Mouse (Mus musculus) Patski (cell line): ENCODE measurements around the gene Ube2u. TPM values are rescaled to one million over a fixed set of nuclear protein-coding genes. Genes with fewer than 3 reads are reported as not detected.
A peak's percentile ranks its signal among the peaks of the same experiment; 100 is the strongest.
"Not testable (repeated sequence)": the region's sequence is repeated elsewhere in the genome, so short reads cannot be mapped to it uniquely, and the experiment has no call there.

Experiments used
- ATAC-seq: fragments of 100-300 bp; one replicate; pipeline ENCODE4 v1.8.0; 2021
- CTCF ChIA-PET: fragments of 350-600 bp; sonication (Branson Sonifier 250); formaldehyde crosslinking; loops from one replicate; lab custom pipeline; 2022; ENCODE audit warnings: inconsistent platforms; lab: Charles Lee
- POLR2A ChIA-PET: fragments of 350-600 bp; sonication (Branson Sonifier 250); formaldehyde crosslinking; loops from one replicate; lab custom pipeline; 2022; ENCODE audit warnings: antibody characterized with exemption, inconsistent platforms; lab: Charles Lee
- DNase-seq: peaks from one replicate; pipeline ENCODE4 v3.0.0-alpha.2; 2011; ENCODE audit warnings: low read depth, low spot score
- H3K27me3 ChIP-seq: fragments of 371-371 bp; one replicate; pipeline ENCODE4 v1.5.1; 2021
- CTCF ChIP-seq: fragments of 100-300 bp; IDR thresholded peaks from one replicate; pipeline ENCODE4 v1.5.1; 2021
- in situ Hi-C: fragments of 300-500 bp; cut with MboI; formaldehyde crosslinking; loops from 3 replicates; pipeline ENCODE4 v1.11.1; 2018; ENCODE audit warnings: low pct_unique_long_range_greater_than_20kb, mixed read lengths
- polyA plus RNA-seq: library from polyadenylated mRNA; unstranded; gene quantifications from one replicate; pipeline ENCODE4 v1.2.3, GENCODE M21; 2021

Gene Ube2u
- polyA plus RNA-seq, result not detected

DNA sequence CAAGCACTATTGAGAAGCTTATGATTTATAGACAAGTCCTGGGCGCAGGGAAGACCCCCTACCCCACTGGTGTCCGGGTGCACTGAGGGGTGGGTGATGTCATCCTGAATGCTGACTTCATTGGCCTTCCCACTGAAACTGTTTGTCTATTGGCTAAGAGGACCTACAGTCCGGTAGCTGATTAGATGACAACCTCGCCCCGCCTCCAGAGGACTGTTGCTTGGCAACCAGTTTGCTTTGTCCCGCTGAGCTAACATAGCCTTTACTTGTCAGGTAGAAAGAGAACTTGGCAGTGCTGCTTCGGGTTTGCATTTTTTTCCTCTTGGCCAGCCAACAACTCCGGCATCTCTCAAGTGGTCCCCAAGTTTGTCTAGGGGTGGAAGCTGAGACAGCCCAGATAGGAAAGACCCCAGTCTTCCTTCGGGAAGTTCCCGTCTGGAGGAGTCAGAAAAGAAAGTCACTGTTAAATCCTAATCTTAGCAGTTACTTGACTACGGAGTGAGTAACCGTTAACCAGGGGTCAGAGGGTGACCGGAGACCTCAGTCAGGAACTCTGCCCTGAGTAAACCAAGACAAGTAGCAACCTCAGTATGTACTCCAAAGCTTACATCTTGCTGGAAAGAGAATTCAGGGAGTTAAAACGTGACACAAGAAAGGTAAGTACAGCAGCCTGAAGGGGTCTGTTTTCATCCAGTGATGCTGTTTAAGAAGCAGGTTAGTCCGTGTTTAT, at the start of gene Ube2u:
Ube2u (plus strand) TSS at position 258 of the 730 bp plus-strand sequence.
- in situ Hi-C loops, result no loop called here
- no peaks in the 10 kb centered on the region for H3K27me3 ChIP-seq
- CTCF ChIA-PET, result interaction anchor here (1.2 kb wide), 1 partner anchor 14 kb away, joined by 3 read pairs; no protein-coding TSS in a partner anchor
- POLR2A ChIA-PET, result no interaction called here
- no peak for ATAC-seq
- no peak for DNase-seq
- TF ChIP-seq CTCF, result no peak

DNA sequence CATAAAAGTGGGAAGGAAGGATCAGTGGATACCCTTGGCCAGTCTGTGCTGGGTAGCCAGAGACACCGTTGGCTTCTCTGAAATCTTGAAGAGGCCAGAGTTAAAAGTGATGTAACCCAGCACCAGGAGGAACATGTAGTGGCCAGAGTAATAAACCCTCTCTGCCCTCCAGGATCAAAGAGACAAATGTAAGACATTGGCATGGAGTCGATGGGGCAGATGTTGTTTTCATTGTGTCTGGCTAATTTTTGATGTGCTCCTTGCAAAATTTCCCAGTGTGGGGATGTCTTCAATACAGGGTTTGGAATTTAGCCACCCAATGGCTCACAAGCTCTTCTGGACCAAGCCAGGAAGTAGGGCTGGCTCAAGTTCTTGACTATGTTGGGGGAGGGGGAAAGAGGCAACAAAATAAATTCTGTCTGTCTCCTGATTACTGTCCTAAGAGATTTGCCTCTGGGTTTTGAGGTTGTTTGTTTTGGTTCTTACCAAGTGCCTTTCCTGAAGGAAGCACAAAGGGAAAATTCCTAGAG, 49.2 kb upstream of the Ube2u start:
- POLR2A ChIA-PET, result no interaction called here
- no peaks in the 10 kb centered on the region for H3K27me3 ChIP-seq
- CTCF ChIA-PET, result no interaction called here
- ATAC-seq, result no peak
- in situ Hi-C loops, result no loop called here
- no peak for TF ChIP-seq CTCF
- no peak for DNase-seq

DNA sequence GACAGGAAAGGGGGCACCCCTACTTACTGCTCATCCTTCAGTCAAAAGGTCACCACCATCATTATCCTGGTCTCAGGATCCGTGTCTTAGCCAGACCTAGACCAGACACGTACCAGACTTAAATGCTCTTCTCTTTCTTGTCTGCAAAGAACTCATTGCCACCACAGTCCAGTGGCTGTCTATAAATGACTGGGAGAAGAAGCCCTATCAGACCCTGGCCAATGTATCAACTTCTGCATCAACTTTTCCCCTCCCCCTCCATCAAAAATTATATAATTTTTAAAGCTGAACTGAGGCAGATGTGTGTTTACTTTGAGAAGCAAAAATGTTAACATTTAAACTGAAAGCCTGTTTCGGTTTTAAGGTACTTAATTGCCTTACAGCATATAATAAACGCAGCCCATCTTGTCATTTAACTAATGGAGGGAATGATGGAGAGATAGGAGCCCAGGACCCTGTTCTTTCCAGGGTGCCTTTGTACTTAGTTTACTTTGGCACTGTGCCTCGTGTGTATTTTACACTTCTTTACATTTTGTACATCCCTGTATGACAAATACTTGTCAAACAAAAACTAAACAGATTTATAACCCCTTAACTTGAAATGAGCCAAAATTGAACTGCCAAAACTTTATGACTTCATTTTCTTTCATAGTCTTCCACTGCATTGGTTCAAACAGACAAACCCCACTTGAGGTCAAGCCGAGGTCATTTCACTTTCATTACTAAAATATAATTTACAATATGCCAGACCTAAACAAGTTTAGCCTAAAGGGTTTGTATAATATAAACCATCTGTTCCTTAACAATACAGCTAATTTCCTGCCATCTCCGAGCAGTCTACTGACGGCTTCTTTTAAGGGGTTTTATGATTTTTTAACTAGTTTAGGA, 43.1 kb upstream of the Ube2u start:
- H3K27me3 ChIP-seq, result no peaks in the 10 kb centered on the region
- CTCF ChIA-PET, result no interaction called here
- ATAC-seq (no peak), DNase-seq (no peak)
- in situ Hi-C loops, result no loop called here
- POLR2A ChIA-PET, result no interaction called here
- TF ChIP-seq CTCF, result no peak

DNA sequence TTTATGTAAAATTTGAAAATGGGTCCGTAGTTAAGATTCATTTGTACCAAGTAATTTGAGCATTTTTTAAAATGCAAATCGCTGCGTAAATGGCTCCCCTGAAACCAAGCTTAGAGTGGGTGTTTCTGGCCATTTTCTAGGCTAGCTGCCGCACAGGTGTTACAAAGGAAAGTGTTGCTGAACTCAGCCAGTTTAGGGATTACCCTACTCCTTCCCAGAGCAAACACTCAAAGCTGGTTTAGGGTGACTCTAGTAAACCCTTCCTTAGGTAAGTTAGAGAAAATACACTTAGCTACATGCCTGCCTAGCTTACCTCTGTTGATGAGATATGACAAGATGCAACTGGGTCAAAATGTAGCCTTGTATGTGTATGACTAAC, 42.5 kb upstream of the Ube2u start:
- ChIA-PET POLR2A (no interaction called here), CTCF (no interaction called here)
- in situ Hi-C loops, result no loop called here
- no peak for TF ChIP-seq CTCF
- no peak for ATAC-seq
- DNase-seq, result no peak
- H3K27me3 ChIP-seq, result no peaks in the 10 kb centered on the region

DNA sequence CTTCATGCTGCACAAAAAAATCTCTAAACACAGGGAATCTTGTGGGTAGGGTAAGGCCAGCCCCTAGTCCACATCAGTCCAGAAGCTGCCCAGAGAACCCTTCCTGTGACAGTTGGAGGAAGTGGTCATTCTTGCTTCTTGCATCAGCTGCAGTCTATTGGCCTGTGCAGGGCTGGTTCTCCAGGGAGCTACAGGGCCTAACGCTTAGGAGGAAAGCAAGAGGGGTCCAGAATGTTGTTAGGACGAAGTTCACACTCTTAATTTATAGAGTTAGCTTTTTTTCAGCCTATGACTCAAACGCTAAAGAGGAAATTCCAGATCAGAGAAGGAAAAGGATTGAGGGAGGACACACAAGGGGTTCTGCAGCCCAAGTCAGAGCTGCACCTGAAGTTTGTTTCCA, 31.8 kb upstream of the Ube2u start:
- ChIA-PET POLR2A (no interaction called here), CTCF (interaction anchor here (1.0 kb wide), 1 partner anchor 17 kb away, joined by 3 read pairs; no protein-coding TSS in a partner anchor)
- no peaks in the 10 kb centered on the region for H3K27me3 ChIP-seq
- in situ Hi-C loops, result no loop called here
- DNase-seq, result no peak
- no peak for ATAC-seq
- TF ChIP-seq CTCF, result no peak

DNA sequence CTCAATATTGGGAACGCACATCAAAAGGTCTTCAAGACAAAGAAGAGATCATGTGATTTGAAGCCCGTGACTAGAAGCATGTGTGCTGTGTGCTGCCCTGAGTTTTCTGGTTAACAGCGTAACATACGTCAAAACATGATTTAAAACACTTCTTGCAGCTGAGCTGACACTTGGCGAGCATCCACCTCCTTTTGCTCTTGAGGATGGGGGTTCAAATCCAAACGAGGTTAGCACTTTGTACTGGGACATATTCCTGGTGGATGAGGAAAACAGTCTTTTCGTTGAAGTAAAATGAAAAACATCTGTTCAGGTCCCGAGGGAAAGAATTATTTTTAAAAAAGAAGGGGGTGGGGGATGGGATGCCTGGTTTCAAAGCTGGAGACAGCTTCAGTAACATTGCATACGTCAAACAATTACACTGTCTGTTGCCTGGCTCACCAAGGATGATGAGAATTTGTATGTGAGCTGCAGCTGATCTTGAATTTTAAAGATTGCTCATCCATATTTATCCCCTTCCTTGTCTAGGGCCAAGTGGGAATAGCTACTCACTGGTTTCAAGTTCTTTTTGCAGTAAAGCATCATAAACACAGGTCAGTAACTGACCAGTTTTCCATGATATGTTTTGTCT, 16.0 kb upstream of the Ube2u start:
- TF ChIP-seq CTCF, result no peak
- H3K27me3 ChIP-seq, result no peaks in the 10 kb centered on the region
- CTCF ChIA-PET, result no interaction called here
- POLR2A ChIA-PET, result interaction anchor here (0.5 kb wide), 1 partner anchor 362 kb away, joined by 4 read pairs; no protein-coding TSS in a partner anchor
- in situ Hi-C loops, result no loop called here
- ATAC-seq (no peak), DNase-seq (no peak)

DNA sequence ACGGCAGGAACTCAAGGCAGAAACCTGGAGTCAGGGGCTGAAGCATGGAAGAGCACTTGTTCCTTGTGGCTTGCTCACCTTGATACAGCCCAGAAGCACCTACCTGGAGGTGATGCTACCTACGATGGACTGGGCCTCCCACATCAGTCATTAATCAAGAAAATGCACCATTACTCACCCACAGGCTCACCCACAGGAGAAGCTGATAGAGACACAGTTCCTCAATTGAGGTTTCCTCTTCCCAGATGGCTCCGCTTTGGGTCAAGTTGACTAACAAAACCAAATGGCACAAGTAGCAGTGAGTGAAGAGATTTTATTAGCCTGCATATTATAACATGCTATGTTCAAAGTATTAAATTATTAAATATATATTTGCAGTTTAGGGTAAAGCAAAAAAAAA, 9.8 kb downstream of the Ube2u start:
- CTCF ChIA-PET, result no interaction called here
- H3K27me3 ChIP-seq, result peaks cover 3% of the 10 kb centered on the region
- in situ Hi-C loops, result no loop called here
- no peak for TF ChIP-seq CTCF
- ATAC-seq (no peak), DNase-seq (no peak)
- POLR2A ChIA-PET, result no interaction called here

DNA sequence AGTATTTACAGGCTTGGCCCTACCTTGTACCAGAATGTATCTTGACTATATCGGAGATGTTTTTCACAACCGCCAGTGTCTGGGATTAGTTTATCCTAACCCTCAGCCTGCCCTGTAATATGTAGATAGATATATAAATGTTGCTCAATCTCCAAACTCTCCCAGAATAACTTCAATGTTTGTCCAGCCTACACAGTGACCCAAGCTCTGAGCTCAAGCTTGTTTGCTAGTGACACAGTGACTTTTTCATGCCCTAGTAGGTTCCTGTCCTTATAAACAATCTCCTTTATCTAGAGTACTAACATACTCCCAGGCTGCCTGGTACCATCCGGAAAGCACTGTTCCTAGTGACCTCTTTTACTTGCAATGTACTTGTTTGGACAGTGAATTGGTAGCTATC, 16.5 kb downstream of the Ube2u start:
- ATAC-seq (no peak), DNase-seq (no peak)
- POLR2A ChIA-PET, result no interaction called here
- H3K27me3 ChIP-seq, result peaks cover 3% of the 10 kb centered on the region
- in situ Hi-C loops, result no loop called here
- TF ChIP-seq CTCF, result no peak
- CTCF ChIA-PET, result no interaction called here

DNA sequence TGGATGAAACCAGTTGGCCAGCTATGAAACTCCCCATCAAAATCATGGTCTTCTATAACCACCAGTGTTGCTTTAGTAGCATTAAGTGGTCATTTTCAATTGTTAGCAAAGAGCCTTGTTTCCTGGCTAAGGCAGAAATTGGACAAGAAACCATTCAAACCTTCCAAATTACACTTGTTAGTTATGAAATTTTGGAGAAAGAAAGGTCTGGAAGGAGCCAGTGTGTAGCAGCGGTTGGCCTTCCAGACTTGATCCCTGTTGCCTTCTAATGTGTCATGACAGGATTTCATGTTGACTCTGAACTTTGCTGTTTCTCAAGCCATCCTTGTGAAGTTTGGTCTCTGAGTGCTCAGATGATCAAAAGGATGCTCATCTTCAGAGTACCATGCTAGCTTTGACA, 17.9 kb downstream of the Ube2u start:
- POLR2A ChIA-PET, result no interaction called here
- DNase-seq, result no peak

DNA sequence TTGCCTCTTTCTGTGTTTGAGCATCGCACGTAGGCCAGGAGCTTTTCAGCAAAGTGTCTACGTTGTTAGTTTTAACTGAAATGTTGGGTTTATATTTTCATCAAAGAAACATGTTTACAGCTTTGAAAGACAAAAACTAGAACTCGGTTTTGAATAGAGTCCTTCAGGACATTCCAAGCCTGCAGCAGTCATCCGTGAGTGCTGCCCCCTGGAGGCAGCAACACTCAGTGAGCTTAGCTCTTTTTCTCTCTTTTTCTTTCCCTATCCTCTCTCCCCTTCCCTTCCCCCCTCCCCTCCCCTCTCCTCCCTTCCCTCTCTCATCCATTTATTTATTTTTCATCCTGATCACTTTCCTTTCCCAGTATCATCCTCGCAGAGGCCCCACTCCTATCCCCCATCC, 19.5 kb downstream of the Ube2u start:
- no peak for DNase-seq
- POLR2A ChIA-PET, result interaction anchor here (0.6 kb wide), 1 partner anchor 256 kb away, joined by 3 read pairs; no protein-coding TSS in a partner anchor
- no peaks in the 10 kb centered on the region for H3K27me3 ChIP-seq
- CTCF ChIA-PET, result interaction anchor here (0.7 to 1.4 kb wide), 6 partner anchors 11 to 469 kb away, joined by 3 to 4 read pairs (median 4); no protein-coding TSS in a partner anchor
- in situ Hi-C loops, result no loop called here
- ATAC-seq, result no peak
- peak; percentile 60 for TF ChIP-seq CTCF

More for the DNA sequence above, 17.9 kb downstream of the Ube2u start:
- in situ Hi-C loops, result no loop called here
- no peak for ATAC-seq
- CTCF ChIA-PET, result no interaction called here
- no peak for TF ChIP-seq CTCF
- no peaks in the 10 kb centered on the region for H3K27me3 ChIP-seq

DNA sequence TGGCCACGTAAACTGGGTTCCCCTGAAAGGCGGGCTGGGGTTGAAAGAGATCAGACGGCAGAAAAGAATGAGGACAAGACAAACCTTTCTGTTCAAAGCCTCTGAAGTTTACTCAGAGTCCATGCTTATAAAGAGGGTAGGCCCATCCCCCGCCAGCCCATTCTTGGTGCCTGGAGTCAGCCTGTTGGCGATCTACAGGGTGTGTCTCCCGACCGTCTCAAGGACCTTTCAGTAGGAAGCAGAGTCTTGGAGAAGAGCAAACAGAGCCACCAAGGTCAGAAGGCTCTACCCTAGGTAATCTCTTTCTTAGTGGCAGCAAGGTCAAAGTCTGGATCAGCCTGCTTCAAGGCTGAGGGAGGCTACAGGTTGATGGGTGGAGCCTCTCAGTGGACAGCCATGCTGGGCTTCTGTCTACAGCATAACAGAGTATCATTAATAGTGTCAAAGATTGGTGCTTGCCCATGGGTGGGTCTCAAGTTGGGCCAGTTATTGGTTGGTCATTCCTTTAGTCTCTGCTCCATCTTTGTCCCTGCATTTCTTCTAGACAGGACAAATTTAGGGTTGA, 20.5 kb downstream of the Ube2u start:
- ATAC-seq, CTCF ChIA-PET, POLR2A ChIA-PET, H3K27me3 ChIP-seq, DNase-seq, in situ Hi-C loops: not testable (repeated sequence)
